Mouse (Mus musculus) myocyte (in vitro differentiated cells): ENCODE measurements around the gene Npm3. TPM values are rescaled to one million over a fixed set of nuclear protein-coding genes. Genes with fewer than 3 reads are reported as not detected.

Source experiments
- H3K27me3 ChIP-seq: one replicate; pipeline ENCODE4 v1.6.1; 2011; ENCODE audit not compliant: control insufficient read depth, insufficient read depth, insufficient read length
- H3K36me3 ChIP-seq: one replicate; pipeline ENCODE4 v1.6.1; 2011; ENCODE audit not compliant: control insufficient read depth, insufficient read depth
- H3K4me2 ChIP-seq: one replicate; pipeline ENCODE4 v1.6.1; 2011; ENCODE audit warnings: low read depth, control low read depth
- H3K4me3 ChIP-seq: one replicate; pipeline ENCODE4 v1.5.1; 2011; ENCODE audit warnings: mild to moderate bottlenecking, control low read depth, moderate library complexity
- H3K79me2 ChIP-seq: one replicate; pipeline ENCODE4 v1.6.1; 2011; ENCODE audit not compliant: control insufficient read depth, insufficient read depth
- H3ac ChIP-seq: one replicate; pipeline ENCODE4 v1.6.1; 2011; ENCODE audit not compliant: control insufficient read depth, insufficient read length
- CEBPB ChIP-seq: IDR thresholded peaks from 2 replicates; pipeline ENCODE4 v1.6.1; 2011; ENCODE audit warnings: mild to moderate bottlenecking, moderate library complexity; ENCODE audit not compliant: poor library complexity, insufficient read depth, severe bottlenecking
- E2F4 ChIP-seq: IDR thresholded peaks from one replicate; pipeline ENCODE4 v1.6.1; 2011; ENCODE audit warnings: mild to moderate bottlenecking, control low read depth, moderate library complexity; ENCODE audit not compliant: insufficient read depth
- MAX ChIP-seq: IDR thresholded peaks from one replicate; pipeline ENCODE4 v1.6.1; 2011; ENCODE audit warnings: low read depth, mild to moderate bottlenecking, control low read depth
- MYOD1 ChIP-seq, 3 experiments: IDR thresholded peaks; one replicate each; pipeline ENCODE4 v1.6.1; 2011; ENCODE audit warnings: control low read depth in 2 of 3, low read depth in 2 of 3, mild to moderate bottlenecking in 2 of 3, moderate library complexity in 1 of 3; ENCODE audit not compliant: insufficient read length in 2 of 3, control insufficient read depth in 1 of 3
- MYOG ChIP-seq, 3 experiments: IDR thresholded peaks; one replicate each; pipeline ENCODE4 v1.6.1; 2011; ENCODE audit warnings: control low read depth in 2 of 3, low read depth in 2 of 3, mild to moderate bottlenecking in 2 of 3; ENCODE audit not compliant: insufficient read length in 2 of 3, control insufficient read depth in 1 of 3, insufficient read depth in 1 of 3
- POLR2A ChIP-seq: IDR thresholded peaks from one replicate; pipeline ENCODE4 v1.6.1; 2011; ENCODE audit warnings: low read depth, mild to moderate bottlenecking, control low read depth, moderate library complexity; ENCODE audit not compliant: insufficient read length
- POLR2AphosphoS2 ChIP-seq: IDR thresholded peaks from one replicate; pipeline ENCODE4 v1.6.1; 2011; ENCODE audit warnings: low read depth, control low read depth; ENCODE audit not compliant: insufficient read length
- REST ChIP-seq: IDR thresholded peaks from one replicate; pipeline ENCODE4 v1.6.1; 2011; ENCODE audit warnings: mild to moderate bottlenecking, control low read depth, moderate library complexity; ENCODE audit not compliant: insufficient read depth, insufficient read length
- SRF ChIP-seq: IDR thresholded peaks from one replicate; pipeline ENCODE4 v1.6.1; 2011; ENCODE audit warnings: low read depth; ENCODE audit not compliant: control insufficient read depth, insufficient read length
- TCF12 ChIP-seq: IDR thresholded peaks from one replicate; pipeline ENCODE4 v1.6.1; 2011; ENCODE audit warnings: mild to moderate bottlenecking, control low read depth; ENCODE audit not compliant: poor library complexity, insufficient read depth, severe bottlenecking
- TCF3 ChIP-seq: IDR thresholded peaks from one replicate; pipeline ENCODE4 v1.6.1; 2011; ENCODE audit warnings: low read depth, control low read depth; ENCODE audit not compliant: insufficient read length
- USF1 ChIP-seq: IDR thresholded peaks from one replicate; pipeline ENCODE4 v1.6.1; 2011; ENCODE audit warnings: low read depth, mild to moderate bottlenecking, control low read depth, moderate library complexity
- polyA plus RNA-seq: library from polyadenylated mRNA; unstranded; fragments of >200 nt; fragmentation: generic; extraction: Trizol; gene quantifications from one replicate; pipeline ENCODE4 v1.2.1, GENCODE M21; 2012; ENCODE audit warnings: missing spikeins

Gene Npm3
- polyA plus RNA-seq, 1 experiment: 97.2 TPM

DNA sequence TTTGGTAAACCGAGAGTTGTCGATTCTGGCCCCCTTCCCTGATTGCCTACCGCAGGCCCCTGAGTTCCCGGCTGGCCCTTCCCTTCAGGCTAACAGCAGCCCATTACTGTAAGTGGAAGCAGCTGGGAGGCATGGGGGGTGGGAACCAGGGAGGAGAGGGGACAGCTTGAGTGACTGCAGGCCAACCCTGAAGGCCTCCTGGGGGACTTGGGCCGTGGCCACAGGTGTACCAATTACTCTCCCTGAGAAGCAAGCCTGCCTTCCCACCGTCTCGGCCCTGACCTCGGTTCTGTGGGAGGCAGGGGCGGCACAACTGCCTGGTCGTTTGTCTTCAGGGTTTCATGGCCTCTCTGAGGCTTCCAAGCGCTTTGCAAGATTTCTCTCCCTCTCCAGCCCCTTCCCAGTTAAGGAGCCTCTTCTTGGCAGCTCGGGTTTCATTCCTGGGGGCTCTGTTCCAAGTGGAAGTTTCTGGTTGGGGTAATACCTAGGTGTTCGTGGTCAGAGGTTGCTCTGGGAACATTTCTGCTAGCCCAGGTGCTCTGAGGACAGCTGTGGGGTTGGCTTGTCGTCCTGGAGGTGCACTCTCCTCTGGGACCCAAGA, 23.6 kb downstream of the Npm3 start:
- Histone ChIP-seq H3K36me3 (no peaks in the 10 kb centered on the region), H3K27me3 (peaks cover 38% of the 10 kb centered on the region), H3K4me3 (no peak overlapping the region), H3K79me2 (no peaks in the 10 kb centered on the region), H3ac (no peak overlapping the region), H3K4me2 (no peak overlapping the region)
- TF ChIP-seq POLR2AphosphoS2: no peak
- no peak for TF ChIP-seq CEBPB
- TF ChIP-seq MYOG (IDR thresholded peaks at IDR 0.05; ENCODE audit: control insufficient read depth in 1 of 3, insufficient read depth in 1 of 3, insufficient read length in 2 of 3, low read depth in 2 of 3): no peak
- no peak for TF ChIP-seq TCF12
- no peak for TF ChIP-seq SRF
- no peak for TF ChIP-seq TCF3

DNA sequence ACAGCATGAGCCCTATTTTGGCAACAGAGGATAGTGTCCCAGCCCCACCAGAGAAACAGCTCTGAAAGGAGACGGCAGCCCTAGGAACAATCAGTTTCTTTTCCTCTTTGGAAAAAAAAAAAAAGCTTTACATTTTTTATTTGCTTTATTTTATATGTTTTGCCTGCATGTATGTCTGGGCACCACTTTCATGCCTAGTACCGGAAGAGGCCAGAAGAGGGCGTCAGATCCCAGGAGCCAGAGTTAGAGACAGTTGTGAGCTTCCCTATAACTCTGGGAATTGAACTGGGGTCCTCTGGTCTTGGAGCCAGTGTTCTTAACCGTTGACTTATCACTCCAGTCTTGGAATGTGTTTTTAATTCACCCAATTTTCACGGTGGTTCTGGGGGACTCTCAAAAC, 27.2 kb downstream of the Npm3 start:
- Histone ChIP-seq H3K36me3 (no peaks in the 10 kb centered on the region), H3K4me3 (no peak overlapping the region), H3ac (no peak overlapping the region), H3K27me3 (peaks cover 13% of the 10 kb centered on the region), H3K4me2 (no peak overlapping the region), H3K79me2 (no peaks in the 10 kb centered on the region)
- no peak for TF ChIP-seq MYOG (IDR thresholded peaks at IDR 0.05; ENCODE audit: control insufficient read depth in 1 of 3, insufficient read depth in 1 of 3, insufficient read length in 2 of 3, low read depth in 2 of 3)
- no peak for TF ChIP-seq CEBPB

DNA sequence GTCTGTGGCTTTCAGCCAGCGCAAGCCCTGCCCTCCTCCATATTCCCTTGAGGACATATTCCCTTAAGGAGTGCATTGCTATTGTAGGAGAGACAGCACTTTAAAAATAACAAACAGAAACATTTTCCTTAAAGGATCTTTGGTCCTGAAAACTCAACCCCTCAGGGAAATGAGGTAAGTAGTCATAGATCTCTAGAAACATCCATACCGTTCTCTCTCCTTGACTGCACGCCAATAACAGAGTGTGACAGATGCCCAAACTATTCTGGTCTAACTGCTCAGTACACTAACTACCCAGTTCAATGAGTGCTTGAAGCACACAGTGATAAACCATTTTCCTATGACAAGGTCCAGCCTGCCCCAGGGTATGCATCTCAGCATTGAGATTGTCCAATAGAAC, 31.1 kb downstream of the Npm3 start:
- Histone ChIP-seq H3K4me3 (no peak overlapping the region), H3ac (no peak overlapping the region), H3K36me3 (no peaks in the 10 kb centered on the region), H3K27me3 (no peaks in the 10 kb centered on the region), H3K79me2 (no peaks in the 10 kb centered on the region), H3K4me2 (peak overlapping the region; percentile 98)
- TF ChIP-seq TCF3 (no peak), CEBPB (no peak), USF1 (no peak), TCF12 (no peak), REST (no peak), E2F4 (no peak), MYOG (IDR thresholded peaks at IDR 0.05; ENCODE audit: control insufficient read depth in 1 of 3, insufficient read depth in 1 of 3, insufficient read length in 2 of 3, low read depth in 2 of 3) (no peak), POLR2A (no peak), MYOD1 (IDR thresholded peaks at IDR 0.05; ENCODE audit: control insufficient read depth in 1 of 3, insufficient read length in 2 of 3, low read depth in 2 of 3) (no peak), SRF (no peak)

DNA sequence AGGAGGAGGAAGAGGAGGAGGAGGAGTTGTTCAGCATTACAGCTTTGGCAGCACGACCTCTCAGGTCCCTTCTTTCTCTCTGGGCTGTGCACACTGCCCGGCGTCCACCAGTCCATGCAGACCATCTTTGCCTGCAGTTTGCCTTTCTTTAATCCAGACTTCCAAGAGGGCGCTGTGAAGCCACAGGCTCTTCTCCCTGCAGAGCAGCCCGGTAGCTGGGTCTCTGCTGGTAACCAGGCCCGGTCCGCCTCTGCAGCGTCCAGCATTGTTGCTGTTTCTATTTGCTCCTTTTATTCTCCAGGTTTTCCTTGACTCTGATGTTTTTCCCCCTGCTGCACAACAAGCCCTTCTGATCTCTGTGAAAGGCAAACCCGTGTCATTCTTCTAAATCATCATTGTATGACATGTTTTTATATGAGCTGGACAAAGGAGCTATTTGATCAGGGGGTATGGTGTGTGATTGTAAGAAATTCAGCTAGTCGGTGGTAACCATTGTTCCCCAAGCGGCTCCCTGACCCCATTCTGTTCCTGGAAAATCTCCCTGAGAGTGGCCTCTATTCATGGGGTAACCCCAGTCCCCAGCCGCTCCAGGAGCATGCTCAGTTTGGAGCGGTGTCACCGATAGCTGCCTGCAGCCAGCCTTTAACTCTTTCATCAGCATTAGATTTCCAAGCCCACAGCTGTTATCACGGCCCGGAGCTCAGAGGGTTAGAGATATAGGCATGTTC, 31.7 kb downstream of the Npm3 start:
- Histone ChIP-seq H3K79me2 (no peaks in the 10 kb centered on the region), H3ac (no peak overlapping the region), H3K4me3 (no peak overlapping the region), H3K27me3 (peaks cover 2% of the 10 kb centered on the region), H3K36me3 (no peaks in the 10 kb centered on the region), H3K4me2 (peak overlapping the region; percentile 98)
- TF ChIP-seq MYOG (IDR thresholded peaks at IDR 0.05; ENCODE audit: control insufficient read depth in 1 of 3, insufficient read depth in 1 of 3, insufficient read length in 2 of 3, low read depth in 2 of 3) (peak in 1 of 3 experiments; percentile 15), CEBPB (no peak), MAX (no peak), TCF12 (no peak)

DNA sequence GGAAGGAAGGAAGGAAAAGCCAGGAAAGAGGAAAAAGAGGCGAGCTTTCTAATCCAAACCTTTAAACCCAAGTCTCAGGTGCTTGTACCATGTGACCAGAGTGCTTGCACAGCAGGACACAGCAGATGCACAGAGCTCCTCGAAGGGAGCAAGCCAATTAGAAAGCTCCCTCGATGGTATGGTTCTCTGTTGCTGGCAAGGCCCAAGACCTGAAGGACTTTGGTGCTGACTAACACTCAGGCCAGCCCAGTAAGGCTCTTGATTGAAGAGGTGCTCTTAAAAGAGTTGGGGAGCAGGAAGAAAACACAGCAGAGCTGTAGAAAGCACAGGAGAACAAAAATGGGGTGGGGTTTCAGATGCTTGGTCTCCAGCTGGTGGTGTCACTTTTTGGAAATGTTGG, 40.7 kb downstream of the Npm3 start:
- Histone ChIP-seq H3K27me3 (peaks cover 46% of the 10 kb centered on the region), H3K4me2 (no peak overlapping the region), H3K4me3 (no peak overlapping the region), H3K36me3 (no peaks in the 10 kb centered on the region), H3ac (no peak overlapping the region), H3K79me2 (no peaks in the 10 kb centered on the region)
- TF ChIP-seq REST: no peak
- TF ChIP-seq USF1: no peak
- TF ChIP-seq MYOD1 (IDR thresholded peaks at IDR 0.05; ENCODE audit: control insufficient read depth in 1 of 3, insufficient read length in 2 of 3, low read depth in 2 of 3): no peak
- TF ChIP-seq MYOG (IDR thresholded peaks at IDR 0.05; ENCODE audit: control insufficient read depth in 1 of 3, insufficient read depth in 1 of 3, insufficient read length in 2 of 3, low read depth in 2 of 3): no peak
- no peak for TF ChIP-seq TCF12
- no peak for TF ChIP-seq POLR2AphosphoS2
- no peak for TF ChIP-seq POLR2A
- no peak for TF ChIP-seq E2F4
- no peak for TF ChIP-seq CEBPB
- no peak for TF ChIP-seq TCF3
- TF ChIP-seq SRF: no peak
- TF ChIP-seq MAX: no peak

Other genes starting within 250 kb of the Npm3 start
- gene Poll, start 189.1 kb downstream of the Npm3 start, polyA plus RNA-seq: 11.6 TPM
- 27.3 TPM for gene Gm17018, start 189.0 kb downstream of the Npm3 start, polyA plus RNA-seq
- 37.0 TPM for gene Fbxw4, start 89.3 kb downstream of the Npm3 start, polyA plus RNA-seq
- not detected for gene Fgf8, start 6.7 kb downstream of the Npm3 start, polyA plus RNA-seq
- 27.1 TPM for gene Mgea5, start 34.2 kb upstream of the Npm3 start, polyA plus RNA-seq
- gene Kcnip2, start 66.5 kb upstream of the Npm3 start, polyA plus RNA-seq: 0.04 TPM
- gene Armh3, start 248.9 kb upstream of the Npm3 start, polyA plus RNA-seq: 9.7 TPM